ENCODE assay signal across 1 mouse cellular context in the genomic region with DNA sequence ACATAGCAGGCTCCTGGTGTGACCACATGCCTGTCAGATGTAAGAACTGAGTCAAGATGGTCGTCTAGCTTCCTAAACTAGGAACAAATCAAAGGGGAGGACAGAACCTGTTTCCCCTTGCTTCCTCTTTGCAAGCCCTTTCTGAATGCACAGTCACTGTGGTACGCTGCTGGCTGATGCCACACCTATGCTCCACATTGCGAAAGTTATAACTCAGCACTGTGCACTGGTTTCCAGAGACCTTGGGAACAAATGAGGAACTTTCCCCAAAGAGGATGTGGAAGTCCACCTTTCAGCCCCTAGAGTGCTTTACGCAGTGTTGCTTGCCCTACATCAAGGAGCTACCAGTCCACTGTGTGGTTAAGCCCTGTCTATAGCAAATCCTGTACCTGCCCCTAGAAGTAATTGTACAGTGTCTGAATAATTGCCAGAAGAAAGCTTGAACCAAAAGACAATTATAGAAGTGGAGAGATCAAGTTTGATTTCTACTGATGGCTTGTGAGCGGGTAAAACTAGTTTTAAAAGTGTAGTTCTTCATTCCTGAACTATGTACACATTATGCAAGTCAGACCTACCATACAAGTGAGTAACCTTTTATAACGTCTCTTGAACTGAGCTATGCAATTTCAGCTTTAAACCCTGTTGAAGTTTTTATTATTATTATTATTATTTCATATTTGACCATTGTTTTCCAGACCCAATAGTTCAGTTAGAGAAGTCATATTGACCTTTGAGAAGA.
TF ChIP-seq lines count a peak whose summit lies in the region.

No protein-coding gene starts in this region.

TF ChIP-seq in CH12.LX, 34 proteins besides CTCF, POLR2A, EP300 and RAD21:
- no peak for TF ChIP-seq RCOR1 (conservative IDR thresholded peaks at IDR 0.05; ENCODE audit: low read depth, low read length)
- no peak for TF ChIP-seq PAX5 (IDR thresholded peaks at IDR 0.05; ENCODE audit: low read length)
- TF ChIP-seq TCF12 (IDR thresholded peaks at IDR 0.05; ENCODE audit: low read depth, low read length): no peak
- TF ChIP-seq MEF2A (IDR thresholded peaks at IDR 0.05; ENCODE audit: borderline replicate concordance, low read depth, low read length): no peak
- TF ChIP-seq E2F4 (IDR thresholded peaks at IDR 0.05; ENCODE audit: insufficient replicate concordance, low read depth, low read length): no peak
- no peak for TF ChIP-seq KAT2A (IDR thresholded peaks at IDR 0.05; ENCODE audit: insufficient replicate concordance, low read length)
- TF ChIP-seq SMC3 (IDR thresholded peaks at IDR 0.05; ENCODE audit: low read depth, low read length): no peak
- TF ChIP-seq MAZ (IDR thresholded peaks at IDR 0.05; ENCODE audit: low read depth, low read length): no peak
